Mouse (Mus musculus): ENCODE results near the gene Id4. TPM values are rescaled to one million over a fixed set of nuclear protein-coding genes. Genes with fewer than 3 reads are reported as not detected.
A peak's percentile ranks its signal among the peaks of the same experiment; 100 is the strongest.

Gene Id4
- polyA plus RNA-seq, 1 experiment from 2014 or later = 15.2 TPM

DNA sequence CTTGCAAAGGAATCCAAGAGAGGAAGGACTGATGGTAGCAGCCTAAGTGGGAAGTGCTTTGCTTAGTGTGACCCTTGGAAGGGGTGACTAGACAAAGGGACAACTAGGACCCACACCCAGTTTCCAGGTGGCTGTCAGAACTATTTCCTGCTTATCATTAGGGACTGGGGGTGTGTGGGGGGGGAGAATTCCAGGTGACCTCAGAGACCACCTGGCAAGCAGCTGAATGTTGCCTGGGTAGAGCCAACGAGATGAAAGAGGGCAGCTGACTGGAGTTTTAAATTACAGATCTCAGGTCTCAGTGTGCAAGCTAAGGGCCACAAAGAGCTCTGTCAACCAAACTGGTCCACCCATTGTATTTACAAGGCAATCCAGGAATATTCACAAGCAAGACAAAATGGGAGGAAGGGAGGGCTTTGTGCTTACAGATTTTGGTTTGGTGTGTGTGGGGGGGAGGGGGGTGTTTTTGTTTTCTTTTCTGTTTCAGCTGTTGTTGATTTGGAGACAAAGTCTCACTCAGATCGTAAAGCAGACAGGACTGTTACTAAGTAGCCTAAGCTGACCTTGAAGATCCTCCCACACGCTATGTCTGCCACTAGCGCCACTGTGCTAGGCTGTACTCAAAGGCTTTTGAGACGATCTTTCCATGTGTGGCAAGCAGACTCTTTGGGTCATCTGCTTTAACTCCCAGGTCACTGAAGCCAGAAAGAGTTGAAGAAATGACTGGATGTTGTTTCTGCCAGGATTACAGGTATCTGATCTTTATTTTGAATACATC is 15.6 kb upstream of the Id4 start:
- Histone ChIP-seq H3K4me2 (ENCODE audit: low read length) (no peak overlapping the region), H3K4me3 (ENCODE audit: low read depth, low read length) (no peak overlapping the region), H3K9ac (ENCODE audit: low read length) (no peak overlapping the region), H3K36me3 (ENCODE audit: control insufficient read depth, insufficient read depth, low read length) (no peaks in the 10 kb centered on the region), H3K9me3 (ENCODE audit: control insufficient read depth, low read length) (no peaks in the 10 kb centered on the region), H3K27me3 (replicated peaks; ENCODE audit: control insufficient read depth, insufficient read depth, low read length) (0 out of 2 replicates have a peak, but pooled peaks cover 4% of the 10 kb centered on the region), H3K27ac (ENCODE audit: low read depth) (no peak overlapping the region), H3K4me1 (replicated peaks; ENCODE audit: control insufficient read depth, insufficient read depth, low read length) (no peaks in the 10 kb centered on the region; the same call in 1 of the 2 replicates)
- 40% methylated on average over 5 of the region's 5 CpGs for WGBS
- ATAC-seq (replicated peaks; ENCODE audit: low FRiP score, low TSS enrichment, low read depth) (no peak), DNase-seq (ENCODE audit: low spot score) (no peak)

GRCm38 (mm10) chr13:48252559-48252958 is 8.5 kb upstream of the Id4 start:
- Histone ChIP-seq H3K4me2 (ENCODE audit: low read length) (no peak overlapping the region), H3K9ac (ENCODE audit: low read length) (no peak overlapping the region), H3K4me1 (replicated peaks; ENCODE audit: control insufficient read depth, insufficient read depth, low read length) (no peaks in the 10 kb centered on the region), H3K36me3 (ENCODE audit: control insufficient read depth, insufficient read depth, low read length) (no peaks in the 10 kb centered on the region), H3K27me3 (replicated peaks; ENCODE audit: control insufficient read depth, insufficient read depth, low read length) (0 out of 2 replicates have a peak, but pooled peaks cover 4% of the 10 kb centered on the region), H3K27ac (ENCODE audit: low read depth) (no peak overlapping the region), H3K9me3 (ENCODE audit: control insufficient read depth, low read length) (peaks cover 4% of the 10 kb centered on the region; the same call in 1 of the 2 replicates), H3K4me3 (ENCODE audit: low read depth, low read length) (no peak overlapping the region)
- WGBS = 65% methylated on average over 2 of the region's 2 CpGs
- no peak for DNase-seq (ENCODE audit: low spot score)
- no peak for ATAC-seq (replicated peaks; ENCODE audit: low FRiP score, low TSS enrichment, low read depth)

DNA sequence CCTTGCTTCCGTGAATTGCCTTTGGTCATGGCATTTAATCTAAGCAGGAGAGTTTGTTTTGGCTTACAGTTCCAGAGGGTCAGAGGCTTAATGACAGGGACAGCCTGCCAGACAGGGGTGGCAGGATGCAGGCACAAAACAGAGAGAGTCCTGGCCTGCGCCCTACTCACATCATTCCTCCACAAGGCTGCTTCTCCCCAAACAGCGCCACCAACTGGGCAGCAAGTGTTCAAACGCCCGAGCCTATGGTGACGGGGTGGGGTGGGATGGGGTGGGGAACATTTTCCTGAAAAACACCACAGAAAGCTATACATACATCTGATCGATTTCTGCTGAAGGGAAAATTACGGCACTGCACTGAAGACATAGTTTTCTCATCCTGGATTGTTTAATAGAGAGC is 6.0 kb upstream of the Id4 start:
- H3K9me3 ChIP-seq (ENCODE audit: control insufficient read depth, low read length) = peaks cover 4% of the 10 kb centered on the region; the same call in 1 of the 2 replicates
- H3K4me1 ChIP-seq (replicated peaks; ENCODE audit: control insufficient read depth, insufficient read depth, low read length) = no peaks in the 10 kb centered on the region
- no peak for DNase-seq (ENCODE audit: low spot score)
- no peak for ATAC-seq (replicated peaks; ENCODE audit: low FRiP score, low TSS enrichment, low read depth)
- H3K4me3 ChIP-seq (ENCODE audit: low read depth, low read length) = no peak overlapping the region
- no peak overlapping the region for H3K27ac ChIP-seq (ENCODE audit: low read depth)
- H3K4me2 ChIP-seq (ENCODE audit: low read length) = no peak overlapping the region
- WGBS = 85% methylated on average over 8 of the region's 8 CpGs
- no peaks in the 10 kb centered on the region for H3K36me3 ChIP-seq (ENCODE audit: control insufficient read depth, insufficient read depth, low read length)
- H3K27me3 ChIP-seq (replicated peaks; ENCODE audit: control insufficient read depth, insufficient read depth, low read length) = no peaks in the 10 kb centered on the region
- no peak overlapping the region for H3K9ac ChIP-seq (ENCODE audit: low read length)

- ATAC-seq (replicated peaks; ENCODE audit: low FRiP score, low TSS enrichment, low read depth) (peak; percentile 47), DNase-seq (ENCODE audit: low spot score) (peak; percentile 86)
- Histone ChIP-seq H3K9ac (ENCODE audit: low read length) (peak overlapping the region; percentile 73), H3K4me3 (ENCODE audit: low read depth, low read length) (peak overlapping the region; percentile 65), H3K27ac (ENCODE audit: low read depth) (peak overlapping the region; percentile 87), H3K9me3 (ENCODE audit: control insufficient read depth, low read length) (no peaks in the 10 kb centered on the region), H3K4me2 (ENCODE audit: low read length) (peak overlapping the region; percentile 90), H3K4me1 (replicated peaks; ENCODE audit: control insufficient read depth, insufficient read depth, low read length) (peaks cover 8% of the 10 kb centered on the region; the same call in 1 of the 2 replicates), H3K36me3 (ENCODE audit: control insufficient read depth, insufficient read depth, low read length) (no peaks in the 10 kb centered on the region), H3K27me3 (replicated peaks; ENCODE audit: control insufficient read depth, insufficient read depth, low read length) (peaks cover 23% of the 10 kb centered on the region)
- WGBS = under 1% methylated on average over 96 of the region's 98 CpGs
Measured at GRCm38 (mm10) chr13:48261341-48262221, 553 bp downstream of the Id4 start.

- DNase-seq (ENCODE audit: low spot score) (peak; percentile 76), ATAC-seq (replicated peaks; ENCODE audit: low FRiP score, low TSS enrichment, low read depth) (no peak)
- Histone ChIP-seq H3K27ac (ENCODE audit: low read depth) (no peak overlapping the region; the same call in 1 of the 2 replicates), H3K9ac (ENCODE audit: low read length) (peak overlapping the region; percentile 73), H3K4me3 (ENCODE audit: low read depth, low read length) (peak overlapping the region; percentile 65), H3K4me1 (replicated peaks; ENCODE audit: control insufficient read depth, insufficient read depth, low read length) (peaks cover 8% of the 10 kb centered on the region; the same call in 1 of the 2 replicates), H3K4me2 (ENCODE audit: low read length) (peak overlapping the region; percentile 90), H3K9me3 (ENCODE audit: control insufficient read depth, low read length) (no peaks in the 10 kb centered on the region), H3K36me3 (ENCODE audit: control insufficient read depth, insufficient read depth, low read length) (no peaks in the 10 kb centered on the region), H3K27me3 (replicated peaks; ENCODE audit: control insufficient read depth, insufficient read depth, low read length) (peaks cover 23% of the 10 kb centered on the region)
- WGBS = under 1% methylated on average over 25 of the region's 25 CpGs
Measured at GRCm38 (mm10) chr13:48262451-48262969, 1.5 kb downstream of the Id4 start.

DNA sequence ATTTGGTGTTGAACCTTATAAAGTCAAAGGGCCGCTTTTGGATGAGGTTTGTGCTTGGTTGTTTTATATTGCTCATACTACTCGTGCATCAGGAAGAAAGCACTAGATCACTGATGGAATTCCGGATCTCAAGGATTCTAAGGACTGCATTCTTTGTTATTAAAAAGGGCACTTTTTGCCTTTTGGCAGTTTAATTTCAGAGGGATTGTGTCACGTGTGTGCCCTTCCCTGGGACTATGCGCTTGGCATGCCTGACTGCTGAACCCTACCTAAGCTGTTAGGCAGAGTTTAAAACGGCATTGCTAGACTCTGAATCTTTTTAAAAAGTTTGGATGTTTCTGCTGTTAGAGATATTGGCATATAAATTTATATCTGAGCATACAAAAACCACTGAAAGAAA is 4.0 kb downstream of the Id4 start:
- ATAC-seq (replicated peaks; ENCODE audit: low FRiP score, low TSS enrichment, low read depth) (no peak), DNase-seq (ENCODE audit: low spot score) (no peak)
- Histone ChIP-seq H3K9me3 (ENCODE audit: control insufficient read depth, low read length) (no peaks in the 10 kb centered on the region), H3K4me3 (ENCODE audit: low read depth, low read length) (no peak overlapping the region), H3K4me2 (ENCODE audit: low read length) (no peak overlapping the region), H3K4me1 (replicated peaks; ENCODE audit: control insufficient read depth, insufficient read depth, low read length) (peaks cover 8% of the 10 kb centered on the region; the same call in 1 of the 2 replicates), H3K27me3 (replicated peaks; ENCODE audit: control insufficient read depth, insufficient read depth, low read length) (peaks cover 23% of the 10 kb centered on the region), H3K9ac (ENCODE audit: low read length) (no peak overlapping the region), H3K27ac (ENCODE audit: low read depth) (no peak overlapping the region), H3K36me3 (ENCODE audit: control insufficient read depth, insufficient read depth, low read length) (no peaks in the 10 kb centered on the region)
- 75% methylated on average over 6 of the region's 6 CpGs for WGBS

DNA sequence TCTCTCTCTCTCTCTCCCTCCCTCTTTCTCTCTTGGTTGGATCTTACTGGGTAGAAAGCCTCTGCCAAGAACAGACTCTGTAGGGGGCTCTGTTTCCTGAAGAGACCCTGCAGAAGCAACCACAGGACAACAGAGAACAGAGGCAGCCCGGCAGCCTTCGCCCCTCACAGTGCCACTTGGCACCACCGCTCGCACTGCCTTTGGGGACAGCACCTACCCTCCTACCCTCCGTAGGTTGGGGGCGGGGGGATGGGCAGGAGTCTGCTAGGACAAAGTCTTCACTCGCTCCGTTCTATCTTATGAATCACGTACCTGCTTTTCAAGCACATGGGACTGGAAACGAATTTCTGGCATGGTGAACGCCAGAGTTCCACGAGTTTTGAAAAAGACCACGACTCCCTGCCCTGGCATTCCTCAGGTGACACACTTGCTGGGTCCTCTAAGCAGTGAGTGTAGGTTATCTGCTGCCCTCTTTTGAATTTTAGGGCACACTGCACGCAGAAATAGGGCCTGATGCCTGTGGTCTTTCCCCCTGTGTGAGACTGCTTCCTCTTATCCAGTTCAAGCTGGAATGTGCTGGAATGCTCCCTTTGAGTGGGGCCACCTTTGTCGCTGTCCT is 12.5 kb downstream of the Id4 start:
- 6% methylated on average over 15 of the region's 15 CpGs for WGBS

DNA sequence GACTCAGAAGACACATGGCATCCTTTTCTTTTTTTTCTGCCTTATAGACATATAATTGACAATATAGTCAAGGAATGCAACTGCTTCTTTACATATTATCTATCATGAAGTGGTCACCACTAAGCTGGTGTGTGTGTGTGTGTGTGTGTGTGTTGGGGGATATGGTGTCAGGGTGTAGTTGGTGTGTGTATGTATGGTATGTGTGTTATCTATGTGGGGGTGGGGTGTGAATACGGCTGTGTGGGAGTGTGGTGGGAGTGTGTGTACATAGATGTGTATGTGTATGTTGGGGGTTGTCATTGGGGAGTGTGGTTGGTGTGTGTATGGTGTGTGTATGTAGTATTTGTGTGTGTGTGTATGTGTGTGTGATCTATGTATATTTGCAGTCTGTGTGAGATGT is 13.1 kb downstream of the Id4 start:
- Histone ChIP-seq H3K4me2 (ENCODE audit: low read length) (no peak overlapping the region), H3K4me1 (replicated peaks; ENCODE audit: control insufficient read depth, insufficient read depth, low read length) (no peaks in the 10 kb centered on the region), H3K27me3 (replicated peaks; ENCODE audit: control insufficient read depth, insufficient read depth, low read length) (no peaks in the 10 kb centered on the region), H3K27ac (ENCODE audit: low read depth) (no peak overlapping the region), H3K36me3 (ENCODE audit: control insufficient read depth, insufficient read depth, low read length) (no peaks in the 10 kb centered on the region), H3K9me3 (ENCODE audit: control insufficient read depth, low read length) (no peaks in the 10 kb centered on the region), H3K9ac (ENCODE audit: low read length) (no peak overlapping the region), H3K4me3 (ENCODE audit: low read depth, low read length) (no peak overlapping the region)
- DNase-seq (ENCODE audit: low spot score) (no peak), ATAC-seq (replicated peaks; ENCODE audit: low FRiP score, low TSS enrichment, low read depth) (no peak)
- 88% methylated on average over 1 of the region's 1 CpGs for WGBS

More for the DNA sequence above, 12.5 kb downstream of the Id4 start:
- peak overlapping the region; percentile 45 for H3K4me2 ChIP-seq (ENCODE audit: low read length)
- peak overlapping the region; percentile 21; the same call in 1 of the 2 replicates for H3K4me3 ChIP-seq (ENCODE audit: low read depth, low read length)
- DNase-seq (ENCODE audit: low spot score) (peak; percentile 72), ATAC-seq (replicated peaks; ENCODE audit: low FRiP score, low TSS enrichment, low read depth) (peak; percentile 86)
- H3K9ac ChIP-seq (ENCODE audit: low read length) = no peak overlapping the region
- no peaks in the 10 kb centered on the region for H3K9me3 ChIP-seq (ENCODE audit: control insufficient read depth, low read length)
- no peaks in the 10 kb centered on the region for H3K27me3 ChIP-seq (replicated peaks; ENCODE audit: control insufficient read depth, insufficient read depth, low read length)
- no peaks in the 10 kb centered on the region for H3K4me1 ChIP-seq (replicated peaks; ENCODE audit: control insufficient read depth, insufficient read depth, low read length)
- no peak overlapping the region for H3K27ac ChIP-seq (ENCODE audit: low read depth)
- no peaks in the 10 kb centered on the region for H3K36me3 ChIP-seq (ENCODE audit: control insufficient read depth, insufficient read depth, low read length)

Measured in intestine, embryonic 14.5 days (tissue).